Mouse (Mus musculus): Measurements from ENCODE around the gene Col9a2.
"Not testable (repeated sequence)": the region's sequence is repeated elsewhere in the genome, so short reads cannot be mapped to it uniquely, and the experiment has no call there.

Gene Col9a2

DNA sequence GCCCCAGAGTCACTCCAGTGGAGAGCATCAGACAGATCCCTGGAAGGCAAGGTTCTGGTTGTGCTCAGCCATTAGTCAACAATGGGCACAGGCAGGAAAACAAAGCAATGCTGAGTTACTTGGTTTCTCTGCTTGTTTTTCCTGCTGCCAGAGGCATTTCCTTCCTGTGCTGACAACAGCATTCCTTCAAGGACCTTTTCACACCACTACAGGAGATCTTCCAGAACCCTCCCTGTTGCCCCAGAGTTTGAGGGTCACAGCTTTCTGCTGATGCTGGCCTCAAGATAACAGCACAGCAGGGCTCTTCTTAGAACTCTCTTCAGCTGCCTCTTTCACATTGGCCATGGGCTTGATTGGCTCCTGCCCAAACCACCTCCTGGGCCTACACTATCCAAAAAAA, 17.3 kb upstream of the Col9a2 start:
- no peak for DNase-seq (ENCODE audit: low spot score in 2 of 2)

DNA sequence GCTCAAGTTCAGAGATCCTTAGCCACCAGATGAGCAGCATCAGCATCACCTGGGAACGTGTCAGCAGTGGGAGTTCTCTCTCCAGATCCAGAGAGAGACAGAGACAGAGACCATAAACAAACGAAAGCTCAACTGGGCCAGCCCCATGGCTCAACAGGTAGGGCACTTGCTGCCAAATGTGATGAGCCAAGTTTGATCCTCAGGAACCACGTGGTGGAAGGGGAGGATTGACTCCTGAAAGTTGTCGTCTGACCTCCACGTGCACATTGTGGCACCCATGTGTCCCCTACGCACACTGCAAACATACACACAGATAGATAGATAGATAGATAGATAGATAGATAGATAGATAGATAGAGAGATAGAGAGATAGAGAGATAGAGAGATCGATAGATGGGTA, 15.7 kb upstream of the Col9a2 start:
- DNase-seq (ENCODE audit: low spot score in 2 of 2) = no peak

DNA sequence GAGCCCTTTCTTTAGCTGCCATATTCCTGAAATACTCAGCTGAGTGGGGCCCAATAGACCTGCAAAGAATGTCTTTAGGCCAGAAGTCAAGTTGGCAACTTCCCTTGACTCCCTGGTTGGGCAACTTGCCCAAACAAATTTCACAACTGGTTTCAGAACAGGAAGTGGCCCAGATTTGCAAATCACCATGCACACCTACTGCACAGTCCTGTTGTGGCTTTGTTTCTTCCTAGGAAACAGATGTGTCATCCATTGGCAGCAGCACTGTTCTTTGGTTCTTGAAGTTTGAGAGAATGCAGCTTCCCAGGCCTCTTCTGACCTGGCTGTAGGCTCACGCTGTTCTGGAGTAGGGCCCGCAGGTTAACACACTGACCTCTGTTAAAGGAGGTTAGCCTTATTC, 15.2 kb upstream of the Col9a2 start:
- DNase-seq (ENCODE audit: low spot score in 2 of 2) = no peak

DNA sequence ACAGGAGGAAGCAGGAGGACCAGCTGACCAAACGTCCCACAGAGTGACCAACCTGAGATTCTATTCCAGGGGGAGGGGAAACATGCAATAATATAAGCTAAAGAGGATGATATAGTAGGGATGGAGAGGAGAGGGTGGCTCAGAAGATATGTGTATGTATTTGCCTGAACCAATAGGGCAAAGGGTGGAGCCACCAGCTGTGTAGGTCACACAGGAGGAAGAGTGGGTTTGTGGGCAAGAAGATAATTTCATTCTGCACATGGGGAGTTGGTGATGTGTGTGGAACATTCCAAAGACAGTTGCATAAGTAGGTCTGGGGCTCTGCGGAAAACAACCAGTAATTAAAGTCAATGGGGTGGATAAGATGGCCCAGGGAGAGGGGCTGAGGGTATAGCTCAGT, 13.5 kb upstream of the Col9a2 start:
- DNase-seq (ENCODE audit: low spot score in 2 of 2) = no peak

DNA sequence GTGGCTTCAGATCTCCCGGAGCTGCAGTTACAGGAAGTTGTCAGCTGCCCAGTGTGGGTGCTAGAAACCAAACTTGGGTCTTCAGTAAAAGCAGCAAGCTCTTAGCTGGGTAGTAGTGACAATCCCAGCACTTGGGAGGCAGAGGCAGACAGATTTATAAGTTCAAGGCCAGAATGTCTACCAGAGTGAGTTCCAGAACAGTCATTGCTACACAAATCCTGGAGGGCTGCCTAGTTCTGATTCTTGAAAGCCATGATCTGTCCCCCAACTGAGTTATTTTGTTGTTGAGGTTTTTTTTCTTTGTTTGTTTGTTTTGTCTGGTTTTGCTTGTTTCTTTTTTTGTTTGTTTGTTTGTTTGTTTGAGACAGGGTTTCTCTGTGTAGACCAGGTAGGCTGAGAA, 11.0 kb upstream of the Col9a2 start:
- DNase-seq (ENCODE audit: low spot score in 2 of 2) = no peak

DNA sequence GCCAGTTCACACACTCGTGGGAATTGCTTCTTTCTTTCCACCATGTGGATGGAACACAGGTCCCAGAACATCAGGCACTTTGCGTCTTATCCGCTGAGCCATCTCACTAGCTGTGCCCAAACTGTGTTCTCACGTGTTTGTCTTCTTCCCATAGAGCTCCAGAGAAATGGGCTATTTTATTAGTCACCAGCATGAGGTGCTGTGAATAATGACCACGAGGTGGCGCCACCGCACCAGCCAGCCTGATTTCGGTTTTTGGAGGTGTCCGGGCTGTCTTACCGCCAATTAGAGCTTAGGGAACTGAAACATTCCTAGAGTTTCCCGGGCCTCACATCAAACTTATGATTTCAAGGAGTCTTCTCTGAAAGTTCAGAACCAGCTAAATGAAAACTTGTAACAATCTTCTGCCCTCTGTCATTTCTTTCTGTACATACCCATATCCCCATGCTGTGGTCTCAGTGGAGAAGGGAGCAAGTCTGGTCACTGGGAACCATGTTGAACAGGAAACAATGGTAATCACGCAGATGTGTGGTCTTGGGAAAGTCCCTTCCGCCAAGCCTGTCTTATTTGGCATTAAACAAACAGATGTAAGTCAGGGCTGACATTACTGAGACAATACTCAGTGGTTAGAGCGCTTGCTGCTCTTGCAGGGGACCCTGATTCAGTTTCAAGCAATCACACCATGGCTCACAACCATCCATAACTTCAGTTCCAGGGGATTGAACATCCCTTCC, 10.4 kb upstream of the Col9a2 start:
- peak in 1 of 2 experiments; percentile 61 for DNase-seq (ENCODE audit: low spot score in 2 of 2)

DNA sequence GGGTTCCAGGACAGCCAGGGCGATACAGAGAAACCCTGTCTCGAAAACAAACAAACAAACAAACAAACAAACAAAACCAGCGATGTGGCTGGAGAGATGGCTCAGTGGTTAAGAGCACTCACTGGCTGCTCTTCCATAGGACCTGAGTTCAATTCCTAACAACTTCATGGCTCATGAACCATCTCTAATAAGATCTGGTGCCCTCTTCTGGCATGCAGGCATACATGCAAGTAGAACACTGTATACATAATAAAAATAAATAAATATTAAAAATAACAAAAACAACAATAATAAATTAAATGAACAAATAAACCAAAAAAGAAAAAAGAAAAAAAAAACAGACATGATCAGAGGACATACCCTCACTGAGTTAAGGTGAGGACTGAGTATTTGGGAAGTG, 9.6 kb upstream of the Col9a2 start:
- DNase-seq (ENCODE audit: low spot score in 2 of 2) = no peak

DNA sequence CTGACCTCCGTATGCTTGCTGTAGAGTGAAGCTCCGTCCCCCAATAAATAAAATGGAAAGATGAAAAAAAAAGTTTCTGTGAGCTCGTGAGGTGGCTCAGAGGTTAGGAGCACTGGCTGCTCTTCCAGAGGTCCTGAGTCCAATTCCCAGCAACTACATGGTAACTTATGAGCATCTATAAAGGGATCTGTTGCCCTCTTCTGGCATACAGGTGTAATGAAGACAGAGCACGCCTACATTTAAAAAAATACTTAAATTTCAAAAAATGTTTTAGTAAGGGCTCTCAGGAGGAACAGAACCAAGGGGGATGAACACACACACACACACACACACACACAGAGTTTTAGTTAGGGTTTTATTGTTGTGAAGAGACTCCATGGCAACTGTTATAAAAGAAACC, 7.7 kb upstream of the Col9a2 start:
- no peak for DNase-seq (ENCODE audit: low spot score in 2 of 2)

DNA sequence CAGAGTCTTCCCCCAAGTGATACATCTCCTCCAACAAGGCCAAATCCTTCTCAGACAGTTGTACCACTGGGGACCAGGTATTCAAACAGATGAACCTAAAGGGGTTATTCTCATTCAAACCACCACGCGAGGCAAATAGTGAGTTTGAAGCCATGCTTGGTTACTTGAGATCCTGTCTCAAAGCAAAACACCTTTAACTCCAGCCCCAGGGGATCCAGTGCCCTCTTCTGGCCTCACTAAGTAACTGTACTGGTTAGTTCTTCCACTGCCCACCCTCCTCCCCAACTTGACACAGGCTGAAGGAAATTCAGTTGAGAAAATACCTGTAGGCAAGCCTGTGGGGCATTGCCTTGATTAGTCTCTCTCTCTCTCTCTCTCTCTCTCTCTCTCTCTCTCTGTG, 6.2 kb upstream of the Col9a2 start:
- DNase-seq (ENCODE audit: low spot score in 2 of 2) = no peak

DNA sequence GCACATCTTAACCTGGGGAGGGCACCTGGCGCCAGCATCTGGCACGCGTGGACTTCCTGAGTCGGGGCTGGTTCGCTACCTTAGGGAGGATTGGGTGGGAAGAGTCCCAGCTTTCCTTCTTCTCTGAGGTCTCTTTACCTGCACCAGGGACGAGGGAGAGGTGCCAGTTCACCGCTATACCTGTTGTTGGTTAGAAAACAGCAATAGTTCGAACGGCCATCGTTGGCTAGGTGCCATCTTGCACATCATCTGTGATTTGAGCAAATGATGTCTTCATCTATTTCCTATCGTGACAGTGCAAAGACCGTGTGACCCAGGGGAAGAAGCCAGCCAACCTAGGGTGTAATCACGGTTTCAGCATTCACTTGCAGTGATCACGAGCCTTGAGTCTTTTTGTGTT, 1.1 kb downstream of the Col9a2 start:
- no peak for DNase-seq (ENCODE audit: low spot score in 2 of 2)

DNA sequence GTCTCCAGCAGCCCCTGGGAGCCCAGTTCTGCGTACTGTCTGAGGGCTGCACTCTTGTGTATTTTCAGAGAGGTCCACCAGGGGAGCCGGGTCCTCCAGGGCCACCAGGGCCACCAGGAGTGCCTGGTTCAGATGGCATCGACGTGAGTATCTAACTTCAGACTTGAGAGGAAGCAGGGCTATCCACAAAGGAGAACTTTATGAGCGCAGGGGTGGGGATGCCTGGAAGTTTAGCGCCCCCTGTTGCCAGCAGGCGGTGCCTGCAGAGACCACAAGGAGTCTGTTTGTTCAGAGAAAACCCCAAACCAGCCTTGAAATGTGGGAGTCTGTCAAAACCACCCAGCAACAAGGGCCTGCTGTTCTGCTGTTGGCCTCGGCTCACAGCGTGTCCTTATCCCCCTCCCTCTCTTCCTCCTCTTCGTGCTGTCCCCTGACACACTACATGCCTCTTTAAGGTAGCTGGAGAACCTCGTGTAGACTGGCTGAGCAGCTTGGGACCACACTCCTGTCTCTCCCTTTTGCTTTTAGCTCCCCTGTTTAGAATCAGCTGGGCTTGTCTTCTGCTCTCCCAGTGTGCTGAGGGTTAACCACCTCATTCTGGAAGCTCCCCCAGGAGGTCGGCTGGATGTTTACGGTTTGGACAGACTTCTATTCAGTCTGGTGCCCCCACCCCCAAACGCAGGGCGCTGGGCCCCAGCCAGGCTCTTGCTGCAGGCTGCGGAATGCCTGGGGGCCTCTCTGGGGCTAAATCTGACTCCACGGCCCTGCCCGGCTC, 1.9 kb downstream of the Col9a2 start:
- peak; percentile 24 to 64 for DNase-seq (ENCODE audit: low spot score in 2 of 2)

DNA sequence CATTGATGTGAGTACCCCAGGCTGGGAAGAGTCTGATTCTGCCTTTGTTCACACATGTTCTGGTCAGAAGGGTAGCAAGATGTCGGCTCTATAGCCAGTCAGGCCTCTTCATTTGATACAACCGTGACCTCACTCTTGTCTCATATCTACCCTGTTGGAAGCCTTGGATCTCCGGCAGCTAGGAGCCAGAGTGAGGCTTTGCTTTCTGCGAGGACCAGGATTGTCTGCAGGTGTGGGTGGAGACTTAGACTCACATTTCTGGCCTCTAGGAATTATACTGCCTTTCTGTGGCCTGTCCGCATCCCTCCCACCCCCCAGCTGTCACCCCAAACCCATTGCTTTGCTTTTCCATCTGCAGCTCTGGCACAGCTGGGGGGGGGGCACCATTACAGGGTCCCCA, 3.3 kb downstream of the Col9a2 start:
- DNase-seq (ENCODE audit: low spot score in 2 of 2) = no peak

DNA sequence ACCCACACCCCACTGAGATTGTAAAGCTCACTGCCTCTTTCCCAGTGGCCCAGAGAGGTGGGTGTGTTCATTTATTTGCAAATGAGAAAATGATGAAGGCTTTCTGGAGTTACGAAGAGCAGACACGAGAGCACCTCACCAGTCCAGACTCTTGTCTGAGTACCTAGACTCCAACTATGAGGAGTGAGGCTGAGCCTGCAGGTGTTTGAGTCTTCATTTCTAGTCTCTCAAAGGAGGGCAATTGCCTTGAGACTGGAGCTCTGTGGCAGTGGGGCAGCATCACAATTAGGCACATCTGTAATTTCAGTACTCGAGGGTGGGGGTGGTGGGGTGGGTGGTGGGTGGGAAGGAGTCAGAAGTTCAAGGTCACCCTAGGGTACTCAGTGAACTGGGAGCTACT, 3.8 kb downstream of the Col9a2 start:
- no peak for DNase-seq (ENCODE audit: low spot score in 2 of 2)

DNA sequence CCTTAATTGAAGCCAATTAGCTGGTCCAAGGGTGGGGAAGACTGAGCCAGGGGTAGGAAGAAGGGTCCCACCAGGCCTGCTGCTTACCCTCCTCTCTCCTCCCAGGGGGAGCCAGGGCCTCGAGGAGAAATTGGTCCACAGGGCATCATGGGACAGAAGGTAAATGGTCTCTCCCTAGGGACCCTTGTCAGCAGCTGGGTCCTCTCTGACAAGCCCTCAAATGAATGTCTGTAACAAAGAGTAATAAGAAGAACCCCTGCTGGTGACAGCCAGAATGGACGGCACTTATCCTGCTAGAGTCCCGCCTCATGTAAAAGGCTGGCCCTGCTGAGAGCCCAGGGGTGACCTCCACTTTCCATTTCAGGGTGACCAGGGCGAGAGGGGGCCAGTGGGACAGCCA, 12.7 kb downstream of the Col9a2 start:
- DNase-seq (ENCODE audit: low spot score in 2 of 2) = no peak

DNA sequence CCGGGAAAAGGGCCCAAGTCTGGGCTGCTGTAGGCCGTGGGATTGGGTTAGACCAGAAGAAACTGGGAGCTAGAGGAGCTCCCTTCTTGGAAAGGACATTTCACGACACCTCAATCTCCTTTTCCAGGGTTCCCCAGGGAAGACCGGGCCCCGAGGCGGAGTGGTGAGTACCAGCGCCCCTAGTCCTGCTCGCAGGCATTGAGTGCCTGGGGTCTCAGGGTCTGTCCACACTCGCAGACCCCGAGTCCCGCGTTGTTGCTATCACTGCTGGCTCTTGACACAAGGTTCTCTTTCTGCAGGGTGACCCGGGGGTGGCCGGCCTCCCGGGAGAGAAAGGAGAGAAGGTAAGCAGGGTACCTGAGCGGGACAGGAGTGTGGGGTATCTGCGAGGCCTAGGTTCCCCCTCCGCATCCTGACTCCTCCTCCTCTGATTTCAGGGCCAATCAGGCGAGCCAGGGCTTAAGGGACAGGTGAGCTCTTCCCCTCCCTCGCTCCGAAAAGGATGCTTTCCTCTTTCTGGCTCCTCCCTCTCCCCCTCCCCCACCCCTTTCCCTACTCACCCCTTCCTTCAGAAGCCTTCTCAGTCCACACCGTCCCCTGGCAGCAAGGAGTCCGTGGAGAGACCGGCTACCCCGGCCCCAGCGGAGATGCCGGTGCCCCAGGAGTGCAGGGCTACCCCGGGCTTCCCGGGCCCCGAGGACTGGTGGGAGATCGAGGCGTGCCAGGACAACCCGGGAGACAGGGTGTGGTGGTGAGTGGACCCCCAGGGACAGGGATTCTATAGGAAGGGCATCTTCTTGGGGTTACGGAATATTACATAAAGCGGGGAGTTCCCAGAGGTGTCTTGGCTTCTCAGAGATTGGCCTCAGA, 13.5 kb downstream of the Col9a2 start:
- no peak for DNase-seq (ENCODE audit: low spot score in 2 of 2)

DNA sequence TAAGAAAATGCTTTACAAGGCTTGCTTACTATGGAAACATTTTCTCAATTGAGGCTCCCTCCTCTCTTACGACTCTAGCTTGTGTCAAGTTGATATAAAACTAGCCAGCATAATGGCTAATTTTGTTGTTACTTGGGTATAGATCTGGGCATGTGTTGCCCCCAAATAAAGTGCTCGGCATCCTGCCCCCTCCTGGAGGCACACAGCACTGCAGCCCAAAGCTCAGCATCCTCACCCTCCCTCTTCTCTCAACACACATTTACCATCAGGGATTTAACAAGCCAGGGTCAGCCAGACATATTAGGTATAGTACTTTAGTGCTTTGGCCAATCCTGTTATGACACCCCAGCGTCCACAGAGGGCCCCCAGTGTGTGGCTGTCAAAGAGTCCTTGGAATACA, 17.2 kb downstream of the Col9a2 start:
- peak in 1 of 2 experiments; percentile 39 for DNase-seq (ENCODE audit: low spot score in 2 of 2)

DNA sequence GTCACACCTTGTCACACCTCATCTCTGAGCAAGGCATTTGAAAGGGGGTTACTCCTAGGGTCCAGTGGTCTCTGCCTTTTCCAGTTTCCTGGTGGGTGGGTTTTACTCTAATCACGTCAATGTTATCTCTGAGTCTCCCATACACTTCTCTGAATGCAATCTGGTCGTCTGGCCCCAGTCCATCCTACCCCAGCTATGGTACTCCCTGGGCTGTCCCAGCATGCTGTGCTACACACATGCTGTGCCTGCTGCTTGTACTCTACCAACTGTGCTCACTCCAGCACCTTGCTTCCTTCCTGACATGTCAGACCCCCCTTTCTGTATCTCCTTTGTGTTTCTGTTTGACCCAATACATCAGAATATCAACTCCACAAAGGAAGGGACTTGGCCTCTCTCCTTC, 17.8 kb downstream of the Col9a2 start:
- DNase-seq (ENCODE audit: low spot score in 2 of 2) = no peak

DNA sequence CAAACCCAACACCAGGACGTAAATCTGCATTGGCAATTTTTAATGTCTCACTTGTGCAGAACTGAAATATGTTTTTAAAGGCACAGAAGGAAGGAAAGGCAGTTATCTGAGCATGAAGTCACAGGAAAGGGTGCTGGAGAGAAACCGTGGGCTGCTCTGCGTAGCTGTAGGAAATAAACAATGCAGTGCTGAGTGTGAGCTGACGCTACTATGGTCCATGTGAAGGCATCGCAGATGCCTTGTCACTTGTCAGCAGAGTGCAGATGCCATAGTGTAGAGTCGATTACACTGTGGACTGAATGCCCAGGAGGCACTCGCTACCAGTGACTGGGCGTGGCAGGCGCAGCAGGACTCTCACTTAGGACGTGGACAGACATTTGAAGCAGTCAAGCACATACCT, 20.0 kb downstream of the Col9a2 start:
- DNase-seq (ENCODE audit: low spot score in 2 of 2) = not testable (repeated sequence)

DNA sequence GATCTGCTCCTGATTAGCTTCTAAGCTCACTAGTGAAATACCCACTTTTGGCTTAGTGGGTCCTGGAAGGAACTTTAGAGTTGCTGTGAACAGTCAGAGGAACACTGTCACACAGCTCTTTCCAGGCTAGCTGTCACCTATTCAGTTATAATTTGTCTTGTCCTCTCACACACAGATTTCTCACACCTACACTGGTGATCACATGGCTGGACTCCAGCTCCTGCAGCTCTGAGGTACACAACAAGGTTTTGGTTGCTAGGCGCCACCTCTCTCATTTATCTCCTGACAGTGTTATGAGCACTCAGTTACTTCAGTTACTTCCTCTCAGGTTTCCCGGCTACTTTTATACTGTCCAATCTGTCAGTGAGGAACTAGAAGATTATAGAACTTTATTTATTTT, 26.2 kb downstream of the Col9a2 start:
- DNase-seq (ENCODE audit: low spot score in 2 of 2) = no peak

DNA sequence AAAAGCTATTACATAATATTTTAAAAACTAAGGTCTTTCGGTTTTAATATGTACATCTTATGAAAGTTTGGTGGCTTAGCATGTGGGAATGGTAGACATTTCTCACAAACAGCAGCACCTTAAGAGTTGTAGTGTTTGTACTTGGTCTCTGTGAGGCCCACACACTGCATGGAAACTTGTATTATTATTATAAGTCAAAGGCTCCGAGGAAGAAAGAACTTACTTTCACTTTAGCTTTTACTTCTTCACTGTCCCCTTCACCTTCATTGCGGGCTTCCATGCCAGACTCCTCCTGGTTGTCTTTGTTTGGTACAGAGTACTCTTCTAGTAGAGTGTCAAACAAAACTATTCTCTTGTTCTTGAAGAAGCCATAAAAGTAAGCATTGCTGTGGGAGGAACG, 35.1 kb downstream of the Col9a2 start:
- no peak for DNase-seq (ENCODE audit: low spot score in 2 of 2)

DNA sequence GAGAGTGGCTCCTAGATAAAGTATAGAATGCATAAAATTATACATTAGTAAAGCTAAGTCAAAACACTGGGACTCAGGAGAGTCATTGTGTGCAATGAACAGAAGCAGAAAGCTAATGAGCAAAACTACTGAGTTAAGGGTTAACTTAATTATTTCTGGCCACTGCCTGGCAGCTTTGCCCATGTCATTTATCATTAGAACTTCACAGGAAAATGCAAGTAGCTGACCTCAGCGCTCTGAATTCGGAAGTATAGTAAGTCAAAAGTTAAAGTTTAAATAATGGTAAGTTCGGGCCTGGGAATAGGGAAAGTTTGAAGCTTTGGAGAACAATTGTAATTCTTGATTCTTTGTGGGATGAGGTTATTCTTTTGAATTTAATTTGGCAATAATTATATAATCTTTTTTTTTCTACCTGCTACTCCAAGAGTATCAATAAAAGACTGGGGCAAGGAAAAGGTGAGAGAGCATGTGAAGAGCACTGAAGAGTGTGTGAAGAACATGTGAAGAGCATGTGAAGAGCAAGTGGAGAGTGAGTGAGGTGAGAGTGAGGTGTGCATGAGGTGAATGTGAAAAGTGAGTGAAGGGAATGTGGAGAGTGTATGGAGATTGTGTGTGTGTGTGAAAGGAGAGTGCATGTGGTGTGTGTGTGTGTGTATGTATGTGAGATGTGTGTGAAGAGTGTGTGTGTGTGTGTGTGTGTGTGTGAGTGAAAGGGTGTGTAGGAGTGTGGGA, 38.9 kb downstream of the Col9a2 start:
- no peak for DNase-seq (ENCODE audit: low spot score in 2 of 2)

DNA sequence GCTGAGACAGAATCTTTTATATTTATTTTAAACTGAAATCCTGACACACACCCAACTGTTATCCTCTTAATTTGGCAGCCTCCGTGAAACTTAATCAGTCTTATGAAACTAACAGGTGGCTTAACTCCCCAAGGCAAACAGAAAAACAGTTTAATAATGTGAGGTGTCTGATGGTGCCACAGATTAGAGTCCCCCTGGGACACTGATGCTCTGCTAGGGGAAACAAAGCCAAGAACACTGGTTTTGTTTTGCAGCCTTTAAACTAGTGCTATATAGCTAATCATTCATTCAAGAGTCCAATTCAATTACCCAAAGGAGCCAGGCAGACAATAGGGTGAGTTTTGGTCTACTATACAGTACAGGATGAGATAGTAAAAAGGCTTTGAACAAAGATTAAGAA, 41.2 kb downstream of the Col9a2 start:
- no peak for DNase-seq (ENCODE audit: low spot score in 2 of 2)

Measured in thymus, postnatal 10 days (tissue).